Mouse (Mus musculus) granulocyte monocyte progenitor cell, adult 5-6 weeks (primary cell): ENCODE results near the gene Lrsam1. TPM values are rescaled to one million over a fixed set of nuclear protein-coding genes. Genes with fewer than 3 reads are reported as not detected.

ENCODE experiments used
- ATAC-seq: replicated peaks from 2 replicates; pipeline ENCODE4 v1.8.0; 2016; ENCODE audit warnings: mild to moderate bottlenecking, moderate TSS enrichment, inconsistent platforms; ENCODE audit not compliant: poor library complexity, severe bottlenecking
- total RNA-seq, 2 experiments: library from RNA; stranded (forward) in 1 of 2; stranded (reverse) in 1 of 2; fragments of 200-712, 200-1000 nt in 1 of 2; fragments of >200 nt in 1 of 2; fragmentation: Nextera tagmentation in 1 of 2; gene quantifications; 2 replicates each; pipeline ENCODE4 v1.2.3; 2014 to 2017

Lrsam1 gene
- total RNA-seq, 2 experiments from 2014 or later: 3.2 to 9.6 TPM

GRCm38 (mm10) chr2:32875675-32876489 lies 85.5 kb downstream of the Lrsam1 start, which contains the start of gene Fam129b:
Gene Fam129b, plus strand, starts transcription at chr2:32876114.
- ATAC-seq: peak; percentile 64

Other genes starting within 250 kb of the Lrsam1 start
- 89.5 and 102 TPM in 2 replicates for gene Cdk9, start 248.5 kb downstream of the Lrsam1 start, total RNA-seq (2014; fragmentation: Nextera tagmentation)
- 44.8 and 54.3 TPM in 2 replicates for gene Cdk9, start 248.5 kb downstream of the Lrsam1 start, total RNA-seq (2017)
- gene Sh2d3c, start 240.6 kb downstream of the Lrsam1 start, total RNA-seq (2014; fragmentation: Nextera tagmentation): 14.3 and 17.6 TPM in 2 replicates
- 11.2 and 12.7 TPM in 2 replicates for gene Sh2d3c, start 240.6 kb downstream of the Lrsam1 start, total RNA-seq (2017)
- gene 6330409D20Rik, start 220.6 kb downstream of the Lrsam1 start, total RNA-seq (2014; fragmentation: Nextera tagmentation): not detected in 2 replicates
- gene 6330409D20Rik, start 220.6 kb downstream of the Lrsam1 start, total RNA-seq (2017): not detected in 2 replicates
- gene Tor2a, start 204.4 kb downstream of the Lrsam1 start, total RNA-seq (2014; fragmentation: Nextera tagmentation): 15.4 and 33.4 TPM in 2 replicates
- gene Tor2a, start 204.4 kb downstream of the Lrsam1 start, total RNA-seq (2017): 19.0 and 28.7 TPM in 2 replicates
- 0.15 TPM in 1 of 2 replicates, not detected in the other for gene Ttc16, start 186.0 kb downstream of the Lrsam1 start, total RNA-seq (2014; fragmentation: Nextera tagmentation)
- gene Ttc16, start 186.0 kb downstream of the Lrsam1 start, total RNA-seq (2017): 0.09 and 0.26 TPM in 2 replicates
- gene Ptrh1, start 185.8 kb downstream of the Lrsam1 start, total RNA-seq (2014; fragmentation: Nextera tagmentation): 3.5 and 4.7 TPM in 2 replicates
- 2.9 and 3.0 TPM in 2 replicates for gene Ptrh1, start 185.8 kb downstream of the Lrsam1 start, total RNA-seq (2017)
- gene Cfap157, start 177.2 kb downstream of the Lrsam1 start, total RNA-seq (2014; fragmentation: Nextera tagmentation): not detected in 2 replicates
- gene Cfap157, start 177.2 kb downstream of the Lrsam1 start, total RNA-seq (2017): not detected in 2 replicates
- gene Stxbp1, start 114.4 kb downstream of the Lrsam1 start, total RNA-seq (2014; fragmentation: Nextera tagmentation): 3.5 and 6.3 TPM in 2 replicates
- gene Stxbp1, start 114.4 kb downstream of the Lrsam1 start, total RNA-seq (2017): 1.3 and 1.6 TPM in 2 replicates
- 7.9 and 20.5 TPM in 2 replicates for gene Fam129b, start 85.5 kb downstream of the Lrsam1 start, total RNA-seq (2014; fragmentation: Nextera tagmentation)
- gene Fam129b, start 85.5 kb downstream of the Lrsam1 start, total RNA-seq (2017): 6.2 and 9.6 TPM in 2 replicates
- 3,079 and 3,298 TPM in 2 replicates for gene Rpl12, start 55 bp downstream of the Lrsam1 start, total RNA-seq (2014; fragmentation: Nextera tagmentation)
- gene Rpl12, start 55 bp downstream of the Lrsam1 start, total RNA-seq (2017): 2,139 and 2,991 TPM in 2 replicates
- 4.0 and 4.8 TPM in 2 replicates for gene Slc2a8, start 20.5 kb upstream of the Lrsam1 start, total RNA-seq (2014; fragmentation: Nextera tagmentation)
- 3.7 and 5.8 TPM in 2 replicates for gene Slc2a8, start 20.5 kb upstream of the Lrsam1 start, total RNA-seq (2017)
- gene Garnl3, start 170.0 kb upstream of the Lrsam1 start, total RNA-seq (2014; fragmentation: Nextera tagmentation): not detected in 2 replicates
- gene Garnl3, start 170.0 kb upstream of the Lrsam1 start, total RNA-seq (2017): 0.13 TPM in 1 of 2 replicates, not detected in the other